Mouse (Mus musculus) heart, embryonic 11.5 days (tissue): ENCODE results near the gene Nrip3. TPM values are rescaled to one million over a fixed set of nuclear protein-coding genes. Genes with fewer than 3 reads are reported as not detected.

Experiments
- polyA plus RNA-seq: library from polyadenylated mRNA; unstranded; fragments of >200 nt; fragmentation: Nextera tagmentation; extraction: Ambion mirVana; gene quantifications from 2 replicates; pipeline ENCODE4 v1.2.1, GENCODE M21; 2014

The Nrip3 gene
- polyA plus RNA-seq, 1 experiment from 2014 or later = 0.62 TPM

Other genes with a start within 250 kb of the Nrip3 start
- 31.0 and 32.3 TPM in 2 replicates for gene St5, start 78.4 kb downstream of the Nrip3 start, polyA plus RNA-seq
- 28.2 and 31.0 TPM in 2 replicates for gene Akip1, start 78.3 kb downstream of the Nrip3 start, polyA plus RNA-seq
- gene BC051019, start 58.2 kb downstream of the Nrip3 start, polyA plus RNA-seq = not detected in 2 replicates
- gene Ascl3, start 50.3 kb downstream of the Nrip3 start, polyA plus RNA-seq = not detected in 2 replicates
- gene Tmem9b, start 29.1 kb downstream of the Nrip3 start, polyA plus RNA-seq = 58.9 and 61.9 TPM in 2 replicates
- 8.1 and 9.8 TPM in 2 replicates for gene Scube2, start 83.7 kb upstream of the Nrip3 start, polyA plus RNA-seq
- gene Dennd5a, start 178.4 kb upstream of the Nrip3 start, polyA plus RNA-seq = 45.8 and 50.6 TPM in 2 replicates
- gene Tmem41b, start 204.9 kb upstream of the Nrip3 start, polyA plus RNA-seq = 56.5 and 67.3 TPM in 2 replicates
- gene Ipo7, start 236.2 kb upstream of the Nrip3 start, polyA plus RNA-seq = 14.0 and 34.6 TPM in 2 replicates